Mouse (Mus musculus) G1E-ER4 (cell line): ENCODE results near the gene Xpnpep2. TPM values are rescaled to one million over a fixed set of nuclear protein-coding genes. Genes with fewer than 3 reads are reported as not detected.
A peak's percentile ranks its signal among the peaks of the same experiment; 100 is the strongest.

ENCODE experiments used
- GATA1 ChIP-seq: IDR thresholded peaks from one replicate; pipeline ENCODE4 v1.8.0; 2012; ENCODE audit warnings: low read length, inconsistent platforms
- polyA plus RNA-seq: library from polyadenylated mRNA; stranded (reverse); fragments of >175 nt; gene quantifications from 2 replicates; pipeline ENCODE4 v1.2.3, GENCODE M21; 2012

Gene Xpnpep2
- polyA plus RNA-seq, 1 experiment: 0.19 TPM

- TF ChIP-seq GATA1: no peak
Observed at GRCm38 (mm10) chrX:48104736-48105441, 3.6 kb upstream of the Xpnpep2 start.

GRCm38 (mm10) chrX:48106226-48106625 is 2.3 kb upstream of the Xpnpep2 start:
- TF ChIP-seq GATA1: no peak

- TF ChIP-seq GATA1: no peak
Observed at GRCm38 (mm10) chrX:48109316-48109655, 761 bp downstream of the Xpnpep2 start.

GRCm38 (mm10) chrX:48119294-48119693 is 10.8 kb downstream of the Xpnpep2 start:
- no peak for TF ChIP-seq GATA1

GRCm38 (mm10) chrX:48124132-48125071 is 15.9 kb downstream of the Xpnpep2 start:
- peak; percentile 5 for TF ChIP-seq GATA1

GRCm38 (mm10) chrX:48126903-48127476 is 18.5 kb downstream of the Xpnpep2 start:
- no peak for TF ChIP-seq GATA1

GRCm38 (mm10) chrX:48127502-48128218 is 19.1 kb downstream of the Xpnpep2 start:
- TF ChIP-seq GATA1: no peak

GRCm38 (mm10) chrX:48129167-48129566 is 20.6 kb downstream of the Xpnpep2 start:
- no peak for TF ChIP-seq GATA1

- TF ChIP-seq GATA1: no peak
Observed at GRCm38 (mm10) chrX:48136935-48137334, 28.4 kb downstream of the Xpnpep2 start.

- TF ChIP-seq GATA1: no peak
Observed at GRCm38 (mm10) chrX:48138011-48138410, 29.5 kb downstream of the Xpnpep2 start.

GRCm38 (mm10) chrX:48138539-48139275 is 30.2 kb downstream of the Xpnpep2 start:
- peak; percentile 82 for TF ChIP-seq GATA1

GRCm38 (mm10) chrX:48139368-48140285 is 31.1 kb downstream of the Xpnpep2 start:
- TF ChIP-seq GATA1: no peak

- no peak for TF ChIP-seq GATA1
Observed at GRCm38 (mm10) chrX:48140286-48140877, 31.9 kb downstream of the Xpnpep2 start.
